Mouse (Mus musculus): Measurements from ENCODE around the gene S100a1. TPM values are rescaled to one million over a fixed set of nuclear protein-coding genes. Genes with fewer than 3 reads are reported as not detected.

S100a1 gene
- polyA plus RNA-seq, 1 experiment from 2014 or later: 142 TPM

- H3K36me3 ChIP-seq (ENCODE audit: control insufficient read depth, insufficient read depth, low read length): peaks cover 23% of the 10 kb centered on the region; the same call in 1 of the 2 replicates
- 68% methylated on average over 4 of the region's 4 CpGs for WGBS
- no peak overlapping the region for H3K27ac ChIP-seq (ENCODE audit: low read length)
- ATAC-seq: no peak
- H3K27me3 ChIP-seq (replicated peaks; ENCODE audit: control insufficient read depth, insufficient read depth, low read length): no peaks in the 10 kb centered on the region
- no peak overlapping the region for H3K4me3 ChIP-seq (ENCODE audit: low read length)
- no peaks in the 10 kb centered on the region for H3K9me3 ChIP-seq (ENCODE audit: control insufficient read depth, low read length)
- no peak overlapping the region for H3K4me2 ChIP-seq (ENCODE audit: low read depth, low read length)
- H3K9ac ChIP-seq (ENCODE audit: low read depth, low read length): no peak overlapping the region
- peaks cover 12% of the 10 kb centered on the region for H3K4me1 ChIP-seq (ENCODE audit: control insufficient read depth, insufficient read depth, low read length)
Measured at GRCm38 (mm10) chr3:90503444-90503843, 10.7 kb downstream of the S100a1 start.

DNA sequence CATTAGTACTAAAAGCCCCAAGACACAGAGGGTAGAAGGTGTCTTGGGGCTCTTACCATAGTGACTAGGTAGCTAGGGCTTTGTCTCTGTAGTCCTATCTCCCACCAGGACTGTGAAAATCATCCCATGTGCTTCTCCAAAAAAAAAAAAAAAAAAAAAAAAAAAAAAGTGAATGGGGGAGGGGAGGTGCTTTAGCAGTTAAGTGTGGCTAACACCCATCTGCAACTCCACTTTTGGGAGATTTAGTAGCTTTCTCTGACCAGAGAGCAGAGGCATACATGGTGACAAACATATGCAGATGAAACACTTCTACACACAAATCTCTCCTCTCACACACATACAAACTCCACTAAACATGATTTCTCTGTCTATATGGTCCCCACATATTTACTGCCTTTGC, 16.6 kb downstream of the S100a1 start:
- Histone ChIP-seq H3K27me3 (replicated peaks; ENCODE audit: control insufficient read depth, insufficient read depth, low read length) (no peaks in the 10 kb centered on the region), H3K36me3 (ENCODE audit: control insufficient read depth, insufficient read depth, low read length) (peaks cover 19% of the 10 kb centered on the region; the same call in 1 of the 2 replicates), H3K4me1 (ENCODE audit: control insufficient read depth, insufficient read depth, low read length) (peaks cover 7% of the 10 kb centered on the region; the same call in 1 of the 2 replicates), H3K4me3 (ENCODE audit: low read length) (no peak overlapping the region), H3K9ac (ENCODE audit: low read depth, low read length) (no peak overlapping the region), H3K4me2 (ENCODE audit: low read depth, low read length) (no peak overlapping the region), H3K27ac (ENCODE audit: low read length) (no peak overlapping the region), H3K9me3 (ENCODE audit: control insufficient read depth, low read length) (no peaks in the 10 kb centered on the region)
- ATAC-seq: no peak

GRCm38 (mm10) chr3:90495850-90496525, 18.2 kb downstream of the S100a1 start:
- Histone ChIP-seq H3K36me3 (ENCODE audit: control insufficient read depth, insufficient read depth, low read length) (peaks cover 11% of the 10 kb centered on the region; the same call in 1 of the 2 replicates), H3K4me3 (ENCODE audit: low read length) (no peak overlapping the region), H3K27ac (ENCODE audit: low read length) (no peak overlapping the region), H3K9me3 (ENCODE audit: control insufficient read depth, low read length) (no peaks in the 10 kb centered on the region), H3K9ac (ENCODE audit: low read depth, low read length) (no peak overlapping the region), H3K27me3 (replicated peaks; ENCODE audit: control insufficient read depth, insufficient read depth, low read length) (no peaks in the 10 kb centered on the region), H3K4me1 (ENCODE audit: control insufficient read depth, insufficient read depth, low read length) (peaks cover 7% of the 10 kb centered on the region; the same call in 1 of the 2 replicates), H3K4me2 (ENCODE audit: low read depth, low read length) (no peak overlapping the region)
- ATAC-seq: no peak
- WGBS: 90% methylated on average over 7 of the region's 7 CpGs

DNA sequence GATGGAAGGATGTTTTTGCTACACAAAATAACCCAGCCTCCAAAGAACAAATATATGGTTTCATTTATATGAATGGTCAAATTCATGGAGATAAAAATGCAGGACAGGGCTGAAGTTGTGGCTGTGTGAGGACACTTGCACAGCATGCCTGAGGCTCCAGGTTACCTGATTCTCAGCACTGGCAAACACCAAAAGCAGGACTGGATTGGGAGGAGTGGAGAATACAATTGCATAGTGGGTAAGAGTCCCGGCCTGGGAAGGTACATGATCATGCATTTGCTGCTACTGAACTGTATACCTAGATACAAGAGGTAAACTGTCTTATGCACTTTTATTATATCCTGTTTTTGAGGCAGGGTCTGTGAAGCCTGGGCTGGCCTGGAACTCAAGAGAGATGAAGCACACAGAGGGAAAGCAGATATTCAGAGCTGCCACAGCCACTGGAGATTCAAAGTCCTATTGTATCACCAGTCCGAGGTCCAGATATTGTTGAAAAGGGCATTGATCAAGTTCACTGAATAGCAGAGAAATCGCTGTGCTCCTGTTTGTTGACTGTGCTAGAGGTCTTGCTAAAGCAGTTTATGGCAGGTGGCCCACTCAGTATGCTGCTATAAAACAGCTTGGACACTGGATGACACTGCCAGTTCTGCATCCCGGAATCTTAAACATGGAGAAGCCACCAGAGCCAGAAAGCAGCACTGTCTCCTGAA, 20.2 kb downstream of the S100a1 start:
- H3K4me1 ChIP-seq (ENCODE audit: control insufficient read depth, insufficient read depth, low read length): peaks cover 12% of the 10 kb centered on the region; the same call in 1 of the 2 replicates
- no peaks in the 10 kb centered on the region for H3K9me3 ChIP-seq (ENCODE audit: control insufficient read depth, low read length)
- H3K36me3 ChIP-seq (ENCODE audit: control insufficient read depth, insufficient read depth, low read length): peaks cover 11% of the 10 kb centered on the region; the same call in 1 of the 2 replicates
- H3K27ac ChIP-seq (ENCODE audit: low read length): peak overlapping the region; percentile 47; the same call in 1 of the 2 replicates
- no peak overlapping the region for H3K4me3 ChIP-seq (ENCODE audit: low read length)
- no peak overlapping the region; the same call in 1 of the 2 replicates for H3K9ac ChIP-seq (ENCODE audit: low read depth, low read length)
- ATAC-seq: no peak
- H3K27me3 ChIP-seq (replicated peaks; ENCODE audit: control insufficient read depth, insufficient read depth, low read length): no peaks in the 10 kb centered on the region
- 0 out of 2 replicates have a peak overlapping the region, but pooled peaks have one; percentile 3 for H3K4me2 ChIP-seq (ENCODE audit: low read depth, low read length)
- 52% methylated on average over 4 of the region's 4 CpGs for WGBS

DNA sequence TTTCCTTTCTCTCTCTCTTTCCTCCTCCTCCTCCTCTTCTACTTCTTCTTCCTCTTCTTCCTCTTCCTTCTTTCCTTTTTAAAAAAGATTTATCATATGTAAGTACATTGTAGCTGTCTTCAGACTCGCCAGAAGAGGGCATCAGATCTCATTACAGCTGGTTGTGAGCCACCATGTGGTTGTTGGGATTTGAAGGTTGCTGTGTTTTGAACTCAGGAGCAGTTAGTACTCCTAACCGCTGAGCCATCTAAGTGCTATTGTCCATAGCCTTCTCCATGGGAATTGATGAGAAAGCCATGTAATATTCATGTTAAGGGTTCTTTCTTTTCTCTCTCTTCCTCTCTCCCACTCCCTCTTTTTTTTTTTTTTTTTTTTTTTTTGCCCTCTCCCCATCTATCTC, 22.8 kb downstream of the S100a1 start:
- ATAC-seq: 0 out of 2 replicates have a peak, but pooled peaks have one; percentile 9
- Histone ChIP-seq H3K4me2 (ENCODE audit: low read depth, low read length) (no peak overlapping the region), H3K36me3 (ENCODE audit: control insufficient read depth, insufficient read depth, low read length) (peaks cover 7% of the 10 kb centered on the region; the same call in 1 of the 2 replicates), H3K27ac (ENCODE audit: low read length) (no peak overlapping the region), H3K4me1 (ENCODE audit: control insufficient read depth, insufficient read depth, low read length) (peaks cover 12% of the 10 kb centered on the region; the same call in 1 of the 2 replicates), H3K27me3 (replicated peaks; ENCODE audit: control insufficient read depth, insufficient read depth, low read length) (no peaks in the 10 kb centered on the region), H3K9me3 (ENCODE audit: control insufficient read depth, low read length) (no peaks in the 10 kb centered on the region), H3K9ac (ENCODE audit: low read depth, low read length) (no peak overlapping the region), H3K4me3 (ENCODE audit: low read length) (no peak overlapping the region)
- WGBS: 40% methylated on average over 2 of the region's 2 CpGs

GRCm38 (mm10) chr3:90490696-90491256, 23.4 kb downstream of the S100a1 start, which contains the start of gene Snapin:
TSS of gene Snapin (minus strand) at chr3:90491033.
- no peaks in the 10 kb centered on the region for H3K27me3 ChIP-seq (replicated peaks; ENCODE audit: control insufficient read depth, insufficient read depth, low read length)
- WGBS: under 1% methylated on average over 37 of the region's 37 CpGs
- H3K4me3 ChIP-seq (ENCODE audit: low read length): peak within 1 kb of the TSS; percentile 86
- no peaks in the 10 kb centered on the region for H3K9me3 ChIP-seq (ENCODE audit: control insufficient read depth, low read length)
- peak within 1 kb of the TSS; percentile 73 for H3K4me2 ChIP-seq (ENCODE audit: low read depth, low read length)
- peak within 1 kb of the TSS; percentile 82 for H3K27ac ChIP-seq (ENCODE audit: low read length)
- peak; percentile 98 for ATAC-seq
- peak within 1 kb of the TSS; percentile 89 for H3K9ac ChIP-seq (ENCODE audit: low read depth, low read length)
- peaks cover 12% of the 10 kb centered on the region; the same call in 1 of the 2 replicates for H3K4me1 ChIP-seq (ENCODE audit: control insufficient read depth, insufficient read depth, low read length)
- H3K36me3 ChIP-seq (ENCODE audit: control insufficient read depth, insufficient read depth, low read length): peaks cover 8% of the 10 kb centered on the region; the same call in 1 of the 2 replicates

GRCm38 (mm10) chr3:90488576-90488975, 25.6 kb downstream of the S100a1 start:
- H3K9me3 ChIP-seq (ENCODE audit: control insufficient read depth, low read length): no peaks in the 10 kb centered on the region
- no peak overlapping the region for H3K27ac ChIP-seq (ENCODE audit: low read length)
- H3K4me3 ChIP-seq (ENCODE audit: low read length): no peak overlapping the region
- H3K36me3 ChIP-seq (ENCODE audit: control insufficient read depth, insufficient read depth, low read length): peaks cover 8% of the 10 kb centered on the region
- H3K4me1 ChIP-seq (ENCODE audit: control insufficient read depth, insufficient read depth, low read length): peaks cover 5% of the 10 kb centered on the region; the same call in 1 of the 2 replicates
- H3K4me2 ChIP-seq (ENCODE audit: low read depth, low read length): no peak overlapping the region
- no peaks in the 10 kb centered on the region for H3K27me3 ChIP-seq (replicated peaks; ENCODE audit: control insufficient read depth, insufficient read depth, low read length)
- ATAC-seq: no peak
- 77% methylated on average over 6 of the region's 6 CpGs for WGBS
- no peak overlapping the region for H3K9ac ChIP-seq (ENCODE audit: low read depth, low read length)

DNA sequence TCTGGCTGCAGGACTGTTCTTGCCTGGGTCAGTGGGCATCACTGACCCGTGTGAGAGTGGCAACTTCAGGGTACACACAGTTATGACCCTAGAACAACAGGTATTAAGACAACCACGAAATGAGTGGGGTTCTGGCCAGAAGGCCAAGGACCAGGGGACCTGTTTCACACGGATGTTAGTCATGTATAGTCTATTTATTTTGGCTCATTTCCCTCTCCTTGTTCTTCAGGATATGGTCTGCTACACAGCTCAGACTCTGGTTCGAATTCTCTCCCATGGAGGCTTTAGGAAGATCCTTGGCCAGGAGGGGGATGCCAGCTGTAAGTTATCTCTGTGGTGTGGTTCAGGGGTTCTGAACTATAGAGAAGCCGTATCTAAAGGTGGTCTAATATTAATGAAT, 27.2 kb downstream of the S100a1 start:
- Histone ChIP-seq H3K4me3 (ENCODE audit: low read length) (no peak overlapping the region), H3K36me3 (ENCODE audit: control insufficient read depth, insufficient read depth, low read length) (peaks cover 8% of the 10 kb centered on the region), H3K9me3 (ENCODE audit: control insufficient read depth, low read length) (no peaks in the 10 kb centered on the region), H3K4me1 (ENCODE audit: control insufficient read depth, insufficient read depth, low read length) (peaks cover 5% of the 10 kb centered on the region; the same call in 1 of the 2 replicates), H3K4me2 (ENCODE audit: low read depth, low read length) (no peak overlapping the region), H3K27me3 (replicated peaks; ENCODE audit: control insufficient read depth, insufficient read depth, low read length) (no peaks in the 10 kb centered on the region), H3K27ac (ENCODE audit: low read length) (no peak overlapping the region), H3K9ac (ENCODE audit: low read depth, low read length) (no peak overlapping the region)
- ATAC-seq: no peak
- WGBS: 75% methylated on average over 5 of the region's 5 CpGs
